Mouse (Mus musculus): Measurements from ENCODE around the gene Nkd2. TPM values are rescaled to one million over a fixed set of nuclear protein-coding genes. Genes with fewer than 3 reads are reported as not detected.

Gene Nkd2
- total and polyA plus RNA-seq, 3 experiments, result 1.2 to 2.3 (median 1.9) TPM

DNA sequence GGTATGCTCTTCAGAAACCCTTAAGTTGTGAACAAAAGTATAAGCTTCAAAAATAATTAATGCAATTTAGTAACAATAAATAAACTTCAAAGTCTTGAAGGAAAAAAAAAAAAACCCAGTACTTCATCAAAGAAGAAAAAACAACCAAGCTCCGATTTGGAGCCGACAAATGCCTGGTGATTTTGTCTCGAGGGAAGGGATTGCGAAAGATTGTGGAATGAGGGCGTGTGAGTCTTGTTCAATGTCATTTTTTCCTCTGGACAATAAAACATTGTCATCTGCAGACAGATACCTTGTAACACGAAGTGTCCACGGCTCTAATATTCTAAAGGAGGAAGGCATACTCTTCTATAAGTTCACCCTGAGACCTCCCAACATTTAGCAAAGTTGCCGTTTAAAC, 33.9 kb upstream of the Nkd2 start:
- Histone ChIP-seq H3K9ac (ENCODE audit: low read depth, low read length) (no peak overlapping the region), H3K4me3 (no peak overlapping the region), H3K27me3 (ENCODE audit: control insufficient read depth, insufficient read depth, low read length) (no peaks in the 10 kb centered on the region), H3K36me3 (ENCODE audit: control insufficient read depth, insufficient read depth, low read length) (no peaks in the 10 kb centered on the region), H3K79me2 (replicated peaks; ENCODE audit: control insufficient read depth, insufficient read depth, low read length) (no peaks in the 10 kb centered on the region), H3K4me1 (ENCODE audit: control insufficient read depth, insufficient read depth, low read length) (peaks cover 2% of the 10 kb centered on the region; the same call in 1 of the 2 replicates), H3K27ac (peak overlapping the region; percentile 26; the same call in 1 of the 2 replicates)
- WGBS, result 53% methylated on average over 8 of the region's 8 CpGs
- TF ChIP-seq POLR2A (IDR thresholded peaks at IDR 0.05; ENCODE audit: insufficient read depth, low read depth, low read length) (no peak), CTCF (IDR thresholded peaks at IDR 0.05) (no peak), EP300 (IDR thresholded peaks at IDR 0.05; ENCODE audit: insufficient read depth, low read depth, low read length) (no peak)
- intact Hi-C loops (cut with DNase I), result no loop called here
- peak in 1 of 2 experiments; percentile 19 for DNase-seq

DNA sequence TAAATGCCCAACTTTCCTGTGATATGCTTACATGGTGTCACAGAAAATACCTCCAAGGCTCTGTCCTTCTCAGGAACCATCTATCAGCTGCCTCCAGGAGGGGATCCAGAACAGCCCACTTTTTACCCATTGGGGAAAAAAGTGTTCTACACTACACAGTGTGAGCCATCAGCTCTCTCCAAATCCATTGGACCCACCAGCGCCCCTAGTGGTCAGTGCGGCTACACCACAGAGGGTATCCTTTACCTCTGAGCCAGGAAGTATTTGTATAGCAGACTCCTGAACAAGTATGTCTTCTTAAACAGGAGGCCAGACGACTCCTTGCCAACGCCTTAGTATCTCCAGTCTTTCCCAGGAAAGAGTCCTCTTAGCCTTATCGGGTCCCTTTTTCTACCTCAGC, 32.4 kb upstream of the Nkd2 start:
- intact Hi-C loops (cut with DNase I), result no loop called here
- Histone ChIP-seq H3K79me2 (replicated peaks; ENCODE audit: control insufficient read depth, insufficient read depth, low read length) (no peaks in the 10 kb centered on the region), H3K27ac (no peak overlapping the region), H3K4me1 (ENCODE audit: control insufficient read depth, insufficient read depth, low read length) (no peaks in the 10 kb centered on the region; the same call in 1 of the 2 replicates), H3K27me3 (ENCODE audit: control insufficient read depth, insufficient read depth, low read length) (no peaks in the 10 kb centered on the region), H3K36me3 (ENCODE audit: control insufficient read depth, insufficient read depth, low read length) (no peaks in the 10 kb centered on the region), H3K4me3 (no peak overlapping the region), H3K9ac (ENCODE audit: low read depth, low read length) (no peak overlapping the region)
- 84% methylated on average over 5 of the region's 5 CpGs for whole genome bisulfite sequencing
- DNase-seq, result peak; percentile 19 to 55
- no peak for TF ChIP-seq EP300 (IDR thresholded peaks at IDR 0.05; ENCODE audit: insufficient read depth, low read depth, low read length)
- peak; percentile 72 for TF ChIP-seq CTCF (IDR thresholded peaks at IDR 0.05)

DNA sequence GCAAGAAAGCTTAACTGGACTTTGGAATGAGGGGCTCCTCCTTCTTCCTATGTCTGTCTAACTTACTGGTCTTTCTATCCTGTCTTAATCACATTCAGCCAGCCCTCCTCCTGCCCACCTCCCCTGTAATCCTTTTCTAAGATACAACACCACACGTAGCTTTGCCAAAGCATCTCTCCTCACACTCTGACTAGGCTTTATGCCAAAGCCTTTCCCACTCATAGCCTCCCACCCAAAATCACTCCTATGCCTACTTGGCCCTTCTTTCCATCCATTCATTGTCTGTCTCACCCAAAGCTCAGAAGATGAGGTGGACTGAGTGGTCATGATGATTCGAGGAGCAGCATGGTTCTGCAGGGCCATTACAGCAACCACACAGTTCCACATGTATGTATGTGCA, 24.7 kb upstream of the Nkd2 start:
- no peak overlapping the region for H3K9ac ChIP-seq (ENCODE audit: low read depth, low read length)
- intact Hi-C loops (cut with DNase I), result no loop called here
- WGBS, result 69% methylated on average over 2 of the region's 2 CpGs

DNA sequence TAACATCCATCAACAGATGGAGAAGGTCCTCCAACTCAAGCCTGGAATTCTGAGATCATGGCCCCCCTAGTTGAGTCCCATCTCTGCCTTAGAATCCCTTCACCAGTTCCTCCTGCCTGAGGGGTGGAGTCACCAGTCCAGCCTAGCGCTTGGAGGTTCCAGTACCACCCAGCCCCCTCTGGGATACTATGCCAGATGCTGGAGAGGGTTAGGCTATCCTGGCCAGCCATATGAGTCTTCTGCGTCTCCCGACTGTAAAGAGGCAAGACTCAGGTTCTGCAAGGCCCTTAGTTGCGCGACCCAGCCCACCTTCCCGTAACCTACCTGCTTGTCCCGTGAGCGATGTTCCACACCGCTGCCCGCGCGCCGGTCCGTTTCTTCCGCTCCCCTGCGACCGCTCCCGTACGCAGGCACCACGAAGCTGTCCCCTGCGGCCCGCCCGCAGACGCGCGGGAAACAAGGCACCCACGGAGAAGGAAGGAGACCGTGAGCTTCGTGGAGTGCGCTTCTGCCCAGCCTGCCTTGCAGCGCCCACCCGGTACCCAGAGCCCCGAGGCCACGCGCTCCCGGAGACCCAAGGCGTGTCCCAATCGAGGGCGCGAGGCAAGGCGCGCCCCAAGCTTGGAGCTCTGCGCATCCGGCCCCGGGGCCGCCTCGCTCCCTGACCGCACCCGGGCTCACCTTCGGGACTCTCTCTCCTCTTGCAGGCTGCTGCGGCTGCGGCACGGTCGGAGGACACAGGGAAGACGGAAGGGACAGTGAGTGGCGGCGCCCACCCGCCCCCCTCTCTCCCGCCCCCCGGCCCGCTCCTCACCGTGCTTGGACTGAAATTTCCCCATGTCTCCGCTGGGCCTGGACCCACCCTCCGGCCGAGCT, 604 bp downstream of the Nkd2 start:
- peak; percentile 21 to 51 for DNase-seq
- peak overlapping the region; percentile 67 for H3K9ac ChIP-seq (ENCODE audit: low read depth, low read length)
- no peaks in the 10 kb centered on the region for H3K4me1 ChIP-seq (ENCODE audit: control insufficient read depth, insufficient read depth, low read length)
- intact Hi-C loops (cut with DNase I), result no loop called here
- H3K27me3 ChIP-seq (ENCODE audit: control insufficient read depth, insufficient read depth, low read length), result peaks cover 3% of the 10 kb centered on the region; the same call in 1 of the 2 replicates
- 0 out of 2 replicates have a peak overlapping the region, but pooled peaks have one; percentile 31 for H3K27ac ChIP-seq
- no peaks in the 10 kb centered on the region for H3K36me3 ChIP-seq (ENCODE audit: control insufficient read depth, insufficient read depth, low read length)
- 5% methylated on average over 61 of the region's 65 CpGs for WGBS
- peak overlapping the region; percentile 54 for H3K4me3 ChIP-seq
- no peak for TF ChIP-seq POLR2A (IDR thresholded peaks at IDR 0.05; ENCODE audit: insufficient read depth, low read depth, low read length)
- no peak for TF ChIP-seq CTCF (IDR thresholded peaks at IDR 0.05)
- no peak for TF ChIP-seq EP300 (IDR thresholded peaks at IDR 0.05; ENCODE audit: insufficient read depth, low read depth, low read length)
- H3K79me2 ChIP-seq (replicated peaks; ENCODE audit: control insufficient read depth, insufficient read depth, low read length), result no peaks in the 10 kb centered on the region

More for the DNA sequence above, 24.7 kb upstream of the Nkd2 start:
- no peaks in the 10 kb centered on the region for H3K27me3 ChIP-seq (ENCODE audit: control insufficient read depth, insufficient read depth, low read length)
- H3K36me3 ChIP-seq (ENCODE audit: control insufficient read depth, insufficient read depth, low read length), result no peaks in the 10 kb centered on the region
- H3K79me2 ChIP-seq (replicated peaks; ENCODE audit: control insufficient read depth, insufficient read depth, low read length), result no peaks in the 10 kb centered on the region
- no peak overlapping the region for H3K4me3 ChIP-seq
- no peak for DNase-seq
- H3K27ac ChIP-seq, result no peak overlapping the region
- H3K4me1 ChIP-seq (ENCODE audit: control insufficient read depth, insufficient read depth, low read length), result no peaks in the 10 kb centered on the region
- TF ChIP-seq POLR2A (IDR thresholded peaks at IDR 0.05; ENCODE audit: insufficient read depth, low read depth, low read length) (no peak), CTCF (IDR thresholded peaks at IDR 0.05) (no peak), EP300 (IDR thresholded peaks at IDR 0.05; ENCODE audit: insufficient read depth, low read depth, low read length) (no peak)

DNA sequence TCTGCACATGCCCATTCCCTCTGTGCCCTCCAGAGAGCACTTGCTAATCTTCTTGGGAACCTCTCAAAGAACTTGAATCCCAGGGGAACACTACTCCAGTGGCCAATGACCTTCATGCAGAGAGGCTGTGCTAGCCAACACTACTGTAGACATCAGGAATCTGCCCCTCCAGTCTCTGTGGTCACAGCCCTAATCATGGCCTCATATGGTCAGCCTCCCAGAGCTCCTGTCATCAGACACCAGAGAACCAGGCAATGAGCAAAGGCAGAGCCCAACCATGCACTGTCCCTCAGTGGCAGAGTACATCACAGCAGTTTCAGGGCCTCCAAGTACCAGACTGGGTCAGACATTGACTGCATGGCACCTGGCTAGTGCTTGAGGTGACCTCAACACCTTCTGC, 4.7 kb downstream of the Nkd2 start:
- peaks cover 3% of the 10 kb centered on the region; the same call in 1 of the 2 replicates for H3K27me3 ChIP-seq (ENCODE audit: control insufficient read depth, insufficient read depth, low read length)

DNA sequence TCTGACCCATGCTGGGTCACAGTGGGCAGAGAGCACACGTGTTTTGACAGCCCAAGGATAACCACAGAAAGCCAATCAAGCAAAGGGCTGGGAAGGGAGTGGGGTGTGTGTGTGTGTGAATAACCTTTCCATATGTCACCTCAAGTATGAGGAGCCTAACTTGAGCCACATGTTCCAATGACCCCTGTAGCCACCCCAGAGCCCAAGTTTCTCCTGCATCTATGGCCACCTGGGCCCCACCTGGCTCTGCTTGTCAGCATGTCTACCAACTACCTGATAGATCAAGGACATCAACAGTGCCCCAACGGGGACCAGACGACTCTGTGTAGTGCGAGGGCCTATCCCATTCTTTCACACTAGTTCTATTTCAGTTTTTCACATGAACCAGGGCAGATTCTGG, 7.7 kb downstream of the Nkd2 start:
- intact Hi-C loops (cut with DNase I), result no loop called here
- WGBS, result 80% methylated on average over 4 of the region's 4 CpGs
- no peak overlapping the region for H3K9ac ChIP-seq (ENCODE audit: low read depth, low read length)
- no peak overlapping the region for H3K4me3 ChIP-seq
- no peaks in the 10 kb centered on the region for H3K36me3 ChIP-seq (ENCODE audit: control insufficient read depth, insufficient read depth, low read length)
- H3K79me2 ChIP-seq (replicated peaks; ENCODE audit: control insufficient read depth, insufficient read depth, low read length), result no peaks in the 10 kb centered on the region
- peaks cover 1% of the 10 kb centered on the region; the same call in 1 of the 2 replicates for H3K4me1 ChIP-seq (ENCODE audit: control insufficient read depth, insufficient read depth, low read length)
- TF ChIP-seq POLR2A (IDR thresholded peaks at IDR 0.05; ENCODE audit: insufficient read depth, low read depth, low read length), result no peak
- no peak for TF ChIP-seq EP300 (IDR thresholded peaks at IDR 0.05; ENCODE audit: insufficient read depth, low read depth, low read length)
- TF ChIP-seq CTCF (IDR thresholded peaks at IDR 0.05), result no peak
- no peak for DNase-seq
- no peak overlapping the region for H3K27ac ChIP-seq
- H3K27me3 ChIP-seq (ENCODE audit: control insufficient read depth, insufficient read depth, low read length), result no peaks in the 10 kb centered on the region

More for the DNA sequence above, 4.7 kb downstream of the Nkd2 start:
- no peaks in the 10 kb centered on the region for H3K36me3 ChIP-seq (ENCODE audit: control insufficient read depth, insufficient read depth, low read length)
- H3K9ac ChIP-seq (ENCODE audit: low read depth, low read length), result no peak overlapping the region
- H3K4me3 ChIP-seq, result no peak overlapping the region
- DNase-seq, result no peak
- intact Hi-C loops (cut with DNase I), result no loop called here
- no peak for TF ChIP-seq POLR2A (IDR thresholded peaks at IDR 0.05; ENCODE audit: insufficient read depth, low read depth, low read length)
- TF ChIP-seq EP300 (IDR thresholded peaks at IDR 0.05; ENCODE audit: insufficient read depth, low read depth, low read length), result no peak
- no peak for TF ChIP-seq CTCF (IDR thresholded peaks at IDR 0.05)
- no peaks in the 10 kb centered on the region for H3K79me2 ChIP-seq (replicated peaks; ENCODE audit: control insufficient read depth, insufficient read depth, low read length)
- no peak overlapping the region for H3K27ac ChIP-seq
- H3K4me1 ChIP-seq (ENCODE audit: control insufficient read depth, insufficient read depth, low read length), result no peaks in the 10 kb centered on the region
